Mouse (Mus musculus) neural tube, embryonic 14.5 days (tissue): ENCODE results near the gene Olfr871. TPM values are rescaled to one million over a fixed set of nuclear protein-coding genes. Genes with fewer than 3 reads are reported as not detected.

Experiments used
- polyA plus RNA-seq: library from polyadenylated mRNA; unstranded; fragments of >200 nt; fragmentation: Nextera tagmentation; extraction: Ambion mirVana; gene quantifications from 2 replicates; pipeline ENCODE4 v1.2.1, GENCODE M21; 2014

The Olfr871 gene
- polyA plus RNA-seq, 1 experiment from 2014 or later, result not detected

Other genes with a start within 250 kb of the Olfr871 start
- not detected in 2 replicates for gene Olfr866, start 184.2 kb upstream of the Olfr871 start, polyA plus RNA-seq
- gene Olfr867, start 154.6 kb upstream of the Olfr871 start, polyA plus RNA-seq, result not detected in 2 replicates
- gene Olfr868, start 113.6 kb upstream of the Olfr871 start, polyA plus RNA-seq, result not detected in 2 replicates
- not detected in 2 replicates for gene Olfr869, start 83.2 kb upstream of the Olfr871 start, polyA plus RNA-seq
- gene Olfr870, start 38.1 kb upstream of the Olfr871 start, polyA plus RNA-seq, result not detected in 2 replicates
- gene Olfr872, start 24.9 kb downstream of the Olfr871 start, polyA plus RNA-seq, result not detected in 2 replicates
- not detected in 2 replicates for gene Olfr39, start 70.1 kb downstream of the Olfr871 start, polyA plus RNA-seq
- gene Olfr873, start 86.3 kb downstream of the Olfr871 start, polyA plus RNA-seq, result not detected in 2 replicates
- gene Olfr18, start 123.9 kb downstream of the Olfr871 start, polyA plus RNA-seq, result 0.13 TPM in 1 of 2 replicates, not detected in the other
- 38.6 and 43.5 TPM in 2 replicates for gene Zfp560, start 173.0 kb downstream of the Olfr871 start, polyA plus RNA-seq
- 22.5 and 26.1 TPM in 2 replicates for gene Zfp26, start 248.0 kb downstream of the Olfr871 start, polyA plus RNA-seq